Mouse (Mus musculus): ENCODE measurements at regions not wholly inside any gene's neighbourhood (a gene's known extent, or its start where the extent isn't known, plus 50 kb on each side); places are given as distances from the start of the nearest gene placed in this dataset.

DNA sequence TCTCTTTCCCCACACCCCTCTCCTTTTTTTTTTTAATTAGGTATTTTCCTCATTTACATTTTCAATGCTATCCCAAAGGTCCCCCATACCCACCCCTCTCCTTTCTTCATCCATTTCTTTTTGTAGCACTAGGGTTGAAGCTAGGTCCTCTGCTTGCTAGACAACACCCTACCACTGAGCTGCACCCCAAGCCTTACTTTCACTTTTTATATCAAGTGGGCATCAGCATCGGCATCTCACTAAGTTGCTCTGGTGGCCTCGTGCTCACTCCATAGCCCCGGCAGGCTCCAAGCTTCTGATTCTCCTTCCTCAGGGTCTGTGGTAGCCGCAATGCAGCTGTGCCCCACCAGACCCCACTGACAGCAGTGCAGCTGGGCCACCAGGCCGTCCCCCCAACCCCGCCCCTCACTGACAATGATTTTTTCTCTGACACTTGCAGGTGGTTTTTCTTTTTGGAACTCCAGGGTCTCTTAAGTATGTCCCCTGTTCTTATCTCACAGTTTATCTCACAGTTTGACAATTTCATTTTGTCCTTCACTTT, 77.5 kb downstream of the Nufip1 start:
- DNase-seq (ENCODE audit: extremely low spot score in 1 of 2, low spot score in 1 of 2) = no peak

DNA sequence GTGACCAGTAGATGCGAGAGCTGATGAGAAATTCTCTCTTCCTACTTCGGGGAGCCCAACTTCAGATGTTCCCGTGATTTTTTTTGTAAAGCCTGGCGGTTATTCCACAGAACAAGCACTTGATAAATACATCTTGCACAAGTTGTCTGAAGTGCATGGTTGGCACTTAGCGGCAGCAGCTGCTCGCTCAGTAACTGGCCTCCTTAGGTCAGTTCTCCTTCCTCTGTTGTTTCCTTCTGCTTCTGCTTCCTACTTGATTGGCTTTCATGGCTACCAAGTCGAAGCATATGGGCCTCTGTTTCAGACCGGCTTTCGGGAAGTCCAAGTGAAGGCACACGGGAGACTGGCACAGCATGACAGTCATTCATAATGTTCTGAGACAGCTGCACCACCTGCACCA, 84.6 kb downstream of the Nufip1 start:
- no peak for DNase-seq (ENCODE audit: extremely low spot score in 1 of 2, low spot score in 1 of 2)

DNA sequence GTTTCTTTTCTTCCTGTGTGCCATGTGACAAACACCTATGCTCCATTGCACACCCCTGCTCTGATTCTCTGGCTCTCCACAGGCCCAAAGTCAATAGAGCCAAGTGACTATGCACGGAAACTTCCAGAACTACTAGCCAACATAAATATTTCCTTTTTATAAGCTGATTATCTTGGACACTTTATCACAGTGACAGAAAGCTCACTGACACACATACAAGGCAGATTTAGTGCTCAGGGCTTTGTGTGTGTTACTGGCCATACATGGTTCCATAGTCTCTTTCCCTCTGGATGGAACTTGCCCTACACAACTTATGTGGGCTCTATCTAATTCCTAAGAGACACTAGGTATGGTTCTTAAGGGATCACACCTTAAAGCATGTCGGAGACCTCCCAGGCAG, 86.7 kb downstream of the Nufip1 start:
- DNase-seq (ENCODE audit: extremely low spot score in 1 of 2, low spot score in 1 of 2) = no peak

DNA sequence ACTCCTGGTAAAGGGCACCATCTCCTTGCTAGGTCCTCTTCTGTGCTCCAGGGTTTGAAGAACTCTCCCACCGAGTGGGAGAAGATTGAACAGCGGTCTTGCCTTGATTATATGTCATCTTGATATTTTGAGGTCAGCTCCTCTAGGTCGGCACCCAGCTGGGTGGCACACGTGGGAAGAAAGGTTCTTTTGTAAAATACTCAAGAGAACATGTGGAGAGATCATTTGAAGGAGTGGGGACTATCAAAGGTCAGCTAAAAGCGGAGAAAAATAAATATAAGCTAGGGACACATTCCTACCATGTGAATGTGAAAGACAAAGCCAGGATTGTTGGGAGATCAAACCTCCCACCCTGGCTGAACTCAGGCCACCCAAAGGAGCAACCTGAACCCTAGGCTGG, 87.7 kb downstream of the Nufip1 start:
- DNase-seq (ENCODE audit: extremely low spot score in 1 of 2, low spot score in 1 of 2) = no peak

DNA sequence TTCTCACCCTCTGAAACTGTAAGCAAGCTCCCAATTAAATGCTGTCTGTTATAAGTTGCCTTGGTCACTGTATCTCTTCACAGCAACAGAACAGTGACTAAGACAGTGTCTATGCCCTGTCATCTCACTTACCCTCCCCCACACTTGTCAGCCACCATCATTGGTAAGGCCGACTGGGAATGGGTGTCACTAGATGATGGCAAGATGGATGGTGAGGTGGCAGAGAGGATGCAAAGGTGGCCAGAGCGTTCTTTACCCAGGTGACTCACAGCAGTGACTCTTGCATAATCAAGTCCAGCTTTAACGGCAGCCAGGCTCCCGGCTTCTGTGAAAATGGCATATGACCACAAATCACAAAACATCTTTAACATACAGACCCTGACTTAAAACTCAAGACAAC, 91.9 kb downstream of the Nufip1 start:
- DNase-seq (ENCODE audit: extremely low spot score in 1 of 2, low spot score in 1 of 2) = no peak

DNA sequence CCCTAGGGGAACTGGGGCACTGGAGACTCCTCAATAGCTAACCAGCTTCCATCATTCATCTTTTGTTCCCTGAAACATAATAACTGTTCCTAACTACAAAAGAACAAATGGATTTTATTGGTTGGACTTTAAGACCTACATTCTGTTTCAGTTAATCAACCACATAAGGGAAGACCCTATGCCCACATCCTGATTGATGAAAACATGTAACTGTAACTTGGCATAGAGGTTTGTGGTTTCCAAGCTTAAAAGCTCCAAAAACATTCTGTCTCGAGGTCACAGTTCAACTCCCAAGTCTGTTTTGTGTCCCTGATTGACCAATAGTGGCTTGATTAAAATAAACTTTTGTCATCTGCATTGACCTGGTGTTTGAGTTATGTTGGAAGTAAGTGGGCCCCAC, 92.4 kb downstream of the Nufip1 start:
- DNase-seq (ENCODE audit: extremely low spot score in 1 of 2, low spot score in 1 of 2) = no peak

DNA sequence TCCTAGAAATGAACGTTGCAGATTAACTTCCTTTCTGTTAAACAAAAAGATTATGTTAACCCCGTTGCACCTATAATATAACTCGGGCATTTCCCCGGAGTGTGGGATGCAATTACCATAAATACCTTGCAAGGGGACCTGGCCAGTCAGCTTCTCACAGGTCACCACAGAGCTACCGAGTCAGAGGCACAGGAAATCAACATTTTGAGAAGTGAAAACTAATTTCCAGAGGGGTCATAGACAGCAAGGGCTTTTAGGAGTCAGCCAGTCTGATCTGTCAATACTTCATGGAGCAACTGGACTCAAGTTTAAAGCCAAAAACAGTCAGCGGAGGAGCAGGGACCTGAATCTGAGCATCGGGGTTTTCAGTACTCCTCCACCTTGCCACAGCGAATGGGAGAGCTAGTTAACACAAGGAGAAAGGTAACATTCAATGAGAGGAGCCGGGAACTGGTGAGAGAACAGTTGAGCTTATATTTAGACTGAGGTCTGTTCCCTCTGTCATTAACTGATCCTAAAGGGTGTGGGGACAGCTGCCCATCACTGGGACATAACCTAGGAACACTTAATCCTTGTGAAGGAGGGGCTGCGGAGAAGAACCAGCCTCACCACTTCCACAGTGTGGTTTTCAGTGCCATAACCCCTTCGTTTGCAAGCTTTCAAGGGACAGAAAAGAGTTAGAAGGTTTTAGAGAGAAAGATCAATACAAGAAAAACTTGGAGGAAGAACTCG, 105.9 kb downstream of the Nufip1 start:
- DNase-seq (ENCODE audit: extremely low spot score in 1 of 2, low spot score in 1 of 2) = no peak

DNA sequence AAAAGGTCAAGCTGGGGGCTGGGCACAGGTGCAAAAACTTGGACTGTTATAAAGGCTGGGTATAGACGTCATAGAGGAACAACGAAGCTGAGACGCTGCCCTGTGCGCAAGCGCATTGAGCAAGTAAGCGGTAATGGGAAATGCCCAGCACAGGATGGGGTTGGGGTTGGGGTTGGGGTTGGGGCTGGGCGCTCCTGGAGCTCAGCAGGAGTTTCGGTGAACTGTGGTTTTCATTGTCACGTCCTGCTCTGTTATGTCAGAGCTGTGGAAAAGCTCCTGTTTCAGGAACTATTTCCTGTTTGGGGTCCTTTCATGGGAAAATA, 106.4 kb downstream of the Nufip1 start:
- no peak for DNase-seq (ENCODE audit: extremely low spot score in 1 of 2, low spot score in 1 of 2)

DNA sequence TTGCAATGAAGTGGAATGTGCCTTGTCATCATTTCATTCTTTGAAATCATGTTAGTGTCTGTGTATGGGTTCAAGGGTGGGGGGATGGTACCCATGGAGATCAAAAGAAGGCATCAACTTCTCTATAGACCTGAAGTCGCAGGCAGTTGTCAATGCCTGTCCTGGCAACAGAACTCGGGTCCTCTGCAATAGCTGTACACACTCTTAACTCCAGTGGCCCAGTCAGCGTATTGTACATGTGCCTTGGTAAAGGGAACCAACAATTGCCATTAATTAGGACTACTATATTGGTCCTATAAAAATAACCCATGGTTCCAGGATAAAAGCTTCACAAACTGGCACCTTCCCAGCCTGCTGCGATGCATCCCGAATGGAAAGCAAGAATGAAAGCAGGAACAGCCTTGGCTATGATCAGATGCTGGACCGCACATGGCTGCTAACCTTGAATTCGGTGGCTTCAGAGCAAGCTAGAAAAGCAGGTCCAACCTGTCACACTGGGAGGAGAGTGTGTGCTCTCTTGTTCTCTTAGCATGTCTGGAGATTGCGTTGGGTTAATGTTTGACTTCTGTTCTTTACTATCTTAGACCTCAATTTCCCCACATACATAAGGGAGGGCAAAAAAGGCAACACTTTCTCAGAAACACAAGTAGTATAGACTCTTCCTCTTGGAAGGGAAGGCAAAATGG, 107.0 kb downstream of the Nufip1 start:
- DNase-seq (ENCODE audit: extremely low spot score in 1 of 2, low spot score in 1 of 2) = no peak

DNA sequence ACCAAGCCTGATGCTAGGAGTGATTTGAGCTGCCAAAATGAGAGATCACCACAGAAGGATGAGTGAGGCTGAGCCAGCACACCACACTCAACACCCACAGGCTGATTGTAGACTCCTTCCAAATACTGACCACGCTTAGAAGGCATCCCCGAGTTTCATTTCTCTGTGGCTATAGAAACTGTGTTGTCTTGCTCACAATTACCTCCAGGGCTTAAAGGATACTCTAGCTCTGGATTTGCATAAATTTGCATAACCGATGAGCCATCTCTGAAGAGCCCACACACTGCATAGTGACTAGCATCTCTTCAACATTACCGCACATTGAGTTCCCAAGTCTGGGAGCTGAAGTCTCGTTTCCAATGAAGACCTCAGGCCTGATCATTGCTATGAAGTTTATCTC, 110.3 kb downstream of the Nufip1 start:
- DNase-seq (ENCODE audit: extremely low spot score in 1 of 2, low spot score in 1 of 2) = peak in 1 of 2 experiments; percentile 20

DNA sequence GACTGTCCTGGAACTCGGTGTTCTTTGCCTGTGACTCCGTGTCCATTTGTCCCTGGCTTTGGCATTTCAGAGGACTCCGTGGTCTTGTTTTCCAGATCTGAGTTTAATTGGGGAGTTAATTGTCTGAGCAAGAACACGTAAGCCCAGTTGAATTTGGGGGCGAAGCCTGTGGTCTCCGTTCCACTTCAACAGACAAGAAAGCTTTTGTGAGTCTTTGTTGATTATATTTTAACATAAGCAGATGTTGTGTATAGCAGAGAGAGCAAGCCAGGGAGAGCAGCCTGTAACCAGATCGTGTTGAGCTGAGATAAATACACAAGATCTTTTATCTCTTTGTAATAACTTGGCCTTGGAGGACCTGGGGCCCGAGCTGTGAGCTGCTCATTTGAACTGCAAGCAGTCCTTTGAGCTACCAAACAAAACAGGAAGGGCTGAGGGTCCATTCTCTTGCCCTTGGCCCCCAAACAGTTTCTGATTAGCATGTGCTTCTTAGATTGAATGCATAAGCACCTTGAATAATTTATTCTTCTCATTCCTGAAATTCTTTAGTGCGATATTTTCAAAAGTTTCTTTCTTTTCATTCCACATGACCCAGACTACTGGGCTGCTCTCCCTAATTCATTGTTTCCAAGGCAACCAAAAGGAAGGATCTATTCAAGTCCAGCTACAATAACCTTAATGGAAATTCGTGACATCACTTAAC, 111.1 kb downstream of the Nufip1 start:
- DNase-seq (ENCODE audit: extremely low spot score in 1 of 2, low spot score in 1 of 2) = no peak

DNA sequence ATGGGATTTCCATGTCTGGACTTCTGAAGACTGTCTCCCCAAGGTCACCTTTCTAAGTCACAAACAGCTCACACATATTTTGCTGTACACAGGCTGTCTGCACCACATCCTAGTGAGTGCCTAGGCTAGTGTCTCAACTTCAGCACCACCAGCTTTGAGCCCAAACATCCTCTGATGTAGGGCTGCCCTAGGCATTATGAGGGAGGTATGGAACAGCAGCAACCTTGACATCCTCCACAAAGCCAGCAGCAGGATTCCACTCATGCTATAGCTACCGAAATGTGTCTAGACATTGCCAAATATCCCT, 111.6 kb downstream of the Nufip1 start:
- DNase-seq (ENCODE audit: extremely low spot score in 1 of 2, low spot score in 1 of 2) = no peak

DNA sequence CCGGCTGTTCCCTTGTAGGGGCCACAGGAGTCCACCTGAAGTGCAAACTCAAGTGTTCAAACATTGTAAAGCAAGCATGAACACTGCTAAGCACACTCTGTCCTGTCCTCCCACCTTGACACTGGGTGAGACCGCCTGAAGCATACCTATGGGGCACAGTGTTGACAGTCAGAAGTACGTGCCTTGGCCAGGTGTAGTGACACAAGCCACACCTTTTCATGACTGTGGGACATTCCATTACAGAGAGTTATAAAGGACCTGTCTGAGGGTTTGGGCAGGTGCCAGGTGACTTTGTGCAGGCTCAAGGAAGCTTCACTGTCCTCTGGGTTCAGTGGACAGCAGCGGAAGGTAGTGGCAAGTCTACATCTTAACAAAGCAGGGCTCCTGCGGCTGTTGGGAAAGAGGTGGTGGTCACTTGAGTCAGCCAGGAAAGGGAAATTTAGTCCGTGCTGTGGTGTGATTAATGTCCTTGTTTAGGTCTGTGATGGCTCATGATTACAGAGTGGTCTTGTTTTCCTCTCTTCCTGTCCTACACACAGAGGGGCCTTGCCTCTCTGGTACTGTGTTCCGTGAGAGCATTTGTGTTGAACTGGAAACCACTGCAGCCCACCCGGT, 112.5 kb downstream of the Nufip1 start:
- no peak for DNase-seq (ENCODE audit: extremely low spot score in 1 of 2, low spot score in 1 of 2)

DNA sequence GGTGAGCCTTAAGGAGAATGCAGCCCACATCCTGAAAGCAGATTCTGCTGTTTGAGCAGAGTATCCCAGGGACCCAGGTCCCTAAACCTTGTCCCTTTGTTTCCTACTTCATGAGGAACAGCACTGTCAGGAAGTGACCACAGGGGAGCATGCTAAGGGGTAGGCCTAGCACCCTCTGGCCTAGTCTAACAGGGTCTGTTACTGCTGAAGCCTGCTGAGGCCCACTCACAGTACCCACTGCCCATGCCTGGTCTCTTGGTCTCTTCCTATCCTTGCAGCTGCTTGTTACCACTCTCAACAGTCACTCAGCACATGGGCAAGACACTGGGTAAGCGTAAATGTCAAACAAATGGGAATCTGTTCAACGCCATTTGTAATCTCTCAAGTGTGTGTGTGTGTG, 113.2 kb downstream of the Nufip1 start:
- no peak for DNase-seq (ENCODE audit: extremely low spot score in 1 of 2, low spot score in 1 of 2)

DNA sequence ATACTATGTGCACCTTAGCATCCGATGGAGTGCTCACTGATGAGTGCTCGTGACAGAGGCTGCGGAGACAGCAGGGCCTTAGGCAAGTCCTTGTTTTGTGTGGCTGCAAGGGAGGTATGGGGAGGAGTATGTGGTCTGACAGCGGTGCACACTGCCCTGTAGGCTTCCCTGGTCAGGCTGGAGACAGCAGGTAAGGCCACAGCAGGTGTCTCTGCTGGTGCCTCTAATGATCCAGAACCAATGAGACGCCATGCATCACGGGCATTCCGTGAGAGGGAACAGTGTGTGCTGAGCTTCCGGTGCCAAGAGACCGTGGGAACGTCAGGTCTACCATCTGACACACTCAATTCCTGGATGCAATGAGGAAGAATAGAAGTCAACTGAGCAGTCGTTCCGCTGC, 114.8 kb downstream of the Nufip1 start:
- no peak for DNase-seq (ENCODE audit: extremely low spot score in 1 of 2, low spot score in 1 of 2)

DNA sequence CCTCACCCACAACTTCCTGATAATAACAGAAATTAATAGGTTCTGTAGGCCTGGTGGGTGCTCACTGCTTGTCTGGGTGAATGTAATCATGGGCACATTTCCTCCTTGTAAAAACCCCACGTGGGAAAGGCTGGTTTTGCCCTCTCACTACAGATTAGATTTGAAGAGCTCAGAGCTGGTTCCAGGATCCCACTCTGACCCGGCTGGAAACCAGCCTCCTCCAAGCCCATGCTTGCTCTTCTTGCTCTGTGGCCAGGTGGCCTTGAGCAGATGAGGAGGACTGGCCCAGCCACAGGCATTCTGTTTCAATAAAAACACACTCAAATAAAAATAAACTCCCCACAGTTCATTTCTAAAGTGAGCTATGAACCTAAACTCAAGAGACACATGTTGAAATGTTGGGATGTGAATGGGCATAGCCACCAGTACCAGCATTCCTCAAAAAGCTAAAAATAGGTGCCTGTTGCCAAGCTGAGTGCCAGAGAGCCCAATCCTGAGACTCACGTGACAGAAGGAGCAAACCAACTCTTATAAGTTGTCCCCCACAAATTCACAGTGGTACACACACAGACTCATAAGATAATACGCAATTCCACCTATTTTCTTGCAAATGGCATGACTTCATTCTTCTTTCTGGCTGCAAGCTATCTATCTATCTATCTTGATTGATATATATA, 116.1 kb downstream of the Nufip1 start:
- no peak for DNase-seq (ENCODE audit: extremely low spot score in 1 of 2, low spot score in 1 of 2)

DNA sequence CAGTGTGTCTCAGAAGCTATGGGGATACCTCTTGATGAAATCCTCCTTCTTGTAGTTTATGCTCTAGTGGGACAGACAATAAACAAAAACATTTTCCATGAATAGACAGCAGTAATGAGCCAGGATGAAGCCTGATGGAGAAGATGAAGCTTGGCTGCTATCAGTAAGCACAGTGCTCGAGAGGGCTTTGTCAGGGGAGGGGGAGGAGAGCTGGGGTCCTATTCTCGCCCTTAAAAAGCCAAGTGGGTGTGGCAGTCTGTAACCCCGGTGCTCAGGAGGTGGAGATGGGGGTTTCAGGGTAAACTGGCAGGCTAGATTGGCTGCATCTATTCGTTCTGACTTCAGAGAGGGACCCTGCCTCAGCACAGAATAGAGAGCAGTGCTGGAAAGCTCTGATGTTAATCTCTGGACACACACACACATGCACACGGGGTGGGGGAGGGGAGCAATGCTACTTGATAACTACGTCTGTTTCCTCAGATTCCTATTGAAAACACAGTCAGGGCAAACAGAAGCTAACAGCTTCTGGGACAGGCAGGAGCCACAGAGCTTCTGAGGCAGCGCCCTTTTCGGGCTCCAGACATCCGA, 118.4 kb downstream of the Nufip1 start:
- no peak for DNase-seq (ENCODE audit: extremely low spot score in 1 of 2, low spot score in 1 of 2)

DNA sequence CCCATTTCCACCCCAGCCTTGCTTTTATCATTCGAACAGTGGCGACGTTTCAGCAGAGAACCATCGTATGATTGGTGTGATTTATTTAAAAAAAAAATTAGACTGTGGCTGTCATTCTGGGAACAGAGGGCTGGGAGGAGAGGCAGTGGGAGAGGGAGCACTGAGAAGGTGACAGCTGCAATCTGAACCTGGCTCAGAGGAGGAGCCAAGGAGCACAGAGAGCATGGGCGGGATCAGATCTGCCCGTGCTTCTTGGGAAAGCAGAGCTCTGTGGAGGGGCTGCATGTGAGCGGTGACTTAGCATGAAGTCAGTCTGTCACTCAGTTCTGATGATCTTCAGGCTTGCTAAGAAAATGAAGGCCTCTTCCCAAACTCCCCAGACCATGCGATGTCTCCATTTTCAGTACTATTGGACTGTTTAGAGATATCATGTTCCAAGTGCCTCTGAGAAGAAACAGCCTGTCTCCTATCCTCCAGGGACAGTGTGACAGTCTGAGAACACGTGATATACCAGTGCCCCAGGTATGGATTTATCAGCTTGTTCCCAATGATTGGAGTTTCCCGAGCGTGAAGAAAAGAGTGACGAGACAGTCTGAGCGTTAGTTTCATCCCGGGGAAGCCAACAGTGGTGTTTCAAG, 129.3 kb downstream of the Nufip1 start:
- DNase-seq (ENCODE audit: extremely low spot score in 1 of 2, low spot score in 1 of 2) = no peak

DNA sequence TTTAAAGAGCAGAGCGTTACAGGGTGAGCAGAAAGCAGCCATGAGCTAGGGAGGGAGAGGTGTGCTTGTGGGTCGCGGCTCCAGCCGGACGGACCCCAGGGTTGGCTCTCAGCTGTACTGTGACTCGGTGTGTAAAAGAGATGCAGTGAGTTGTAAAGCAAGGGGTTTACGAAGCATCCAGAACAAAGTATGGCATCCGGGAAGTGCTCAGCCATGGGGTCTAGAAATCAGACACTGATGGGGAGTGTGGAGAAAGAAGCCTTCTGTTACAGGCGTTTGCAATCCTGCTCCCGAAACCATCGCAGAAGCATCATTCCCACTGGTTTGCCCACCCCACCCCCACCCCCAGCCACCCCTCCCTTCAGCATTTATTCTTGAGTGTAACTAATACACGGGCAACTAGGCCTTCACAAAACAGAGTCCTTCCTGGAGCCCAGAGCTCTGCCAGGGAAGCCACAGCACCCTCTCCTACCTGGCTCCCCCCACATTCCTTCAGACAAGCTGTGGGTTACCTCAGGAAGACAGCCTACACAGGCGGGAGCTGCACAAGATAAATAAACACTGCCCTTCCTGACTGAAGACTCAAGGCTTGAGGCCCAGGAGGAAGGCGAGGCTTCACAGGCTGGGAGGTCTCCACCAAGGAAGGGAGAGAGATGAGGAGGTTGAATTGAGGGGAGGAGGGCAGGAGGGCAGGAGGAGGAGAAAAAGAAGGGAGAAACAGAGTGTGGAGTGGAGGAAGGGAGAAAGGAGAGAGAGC, 133.1 kb downstream of the Nufip1 start:
- DNase-seq (ENCODE audit: extremely low spot score in 1 of 2, low spot score in 1 of 2) = no peak

All from frontal cortex, adult 2 months (tissue).